Mouse (Mus musculus): Measurements from ENCODE around the gene Sh2d1b1. TPM values are rescaled to one million over a fixed set of nuclear protein-coding genes. Genes with fewer than 3 reads are reported as not detected.

Sh2d1b1 gene
- polyA plus RNA-seq, 1 experiment from 2014 or later, result not detected

DNA sequence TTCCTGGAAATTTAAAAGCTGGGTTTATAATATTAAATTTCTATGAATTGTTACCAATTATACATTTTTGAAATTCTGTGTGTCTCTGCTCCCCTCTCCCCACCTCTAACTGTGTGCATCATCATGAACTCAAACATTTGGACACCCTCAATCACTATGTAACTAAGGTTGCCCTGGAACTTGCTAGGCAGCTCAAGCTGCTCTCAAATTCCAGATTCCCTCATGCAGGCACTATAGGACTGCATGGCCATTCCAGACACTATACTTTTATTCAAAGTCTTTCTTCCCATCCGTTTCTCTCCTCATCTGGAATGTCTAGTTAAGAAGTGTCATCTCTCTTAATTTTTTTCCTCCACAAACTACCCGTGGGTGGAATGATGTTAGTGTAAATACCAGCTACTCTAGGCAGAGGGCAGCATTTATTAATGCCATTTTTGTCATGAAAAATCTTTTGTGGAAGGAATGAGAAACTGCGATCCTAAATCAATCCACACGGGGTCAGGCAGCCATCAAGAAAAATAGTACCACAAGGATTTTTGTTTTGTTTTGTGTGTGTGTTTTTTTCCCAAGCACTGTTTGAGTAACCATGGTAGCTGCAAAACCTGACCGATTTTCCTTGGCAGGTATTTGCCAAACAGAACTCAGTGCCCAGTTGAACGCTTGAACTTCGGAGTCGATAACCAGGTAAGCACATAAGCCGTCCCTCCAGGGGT, 15.3 kb downstream of the Sh2d1b1 start:
- H3K27ac ChIP-seq (ENCODE audit: low read depth, low read length), result no peak overlapping the region
- no peaks in the 10 kb centered on the region for H3K4me1 ChIP-seq (replicated peaks; ENCODE audit: control insufficient read depth, insufficient read depth, low read length)
- no peak for ATAC-seq (replicated peaks; ENCODE audit: low FRiP score)
- no peaks in the 10 kb centered on the region for H3K36me3 ChIP-seq (ENCODE audit: control insufficient read depth, insufficient read depth, low read length)
- WGBS, result 41% methylated on average over 9 of the region's 9 CpGs
- H3K4me3 ChIP-seq (ENCODE audit: low read depth, low read length), result no peak overlapping the region
- no peak overlapping the region for H3K9ac ChIP-seq (ENCODE audit: low read depth, low read length)
- H3K4me2 ChIP-seq, result no peak overlapping the region
- no peaks in the 10 kb centered on the region for H3K27me3 ChIP-seq (replicated peaks; ENCODE audit: control insufficient read depth, insufficient read depth, low read length)
- H3K9me3 ChIP-seq (ENCODE audit: control insufficient read depth, low read length), result no peaks in the 10 kb centered on the region
- no peak for DNase-seq (ENCODE audit: low spot score)

DNA sequence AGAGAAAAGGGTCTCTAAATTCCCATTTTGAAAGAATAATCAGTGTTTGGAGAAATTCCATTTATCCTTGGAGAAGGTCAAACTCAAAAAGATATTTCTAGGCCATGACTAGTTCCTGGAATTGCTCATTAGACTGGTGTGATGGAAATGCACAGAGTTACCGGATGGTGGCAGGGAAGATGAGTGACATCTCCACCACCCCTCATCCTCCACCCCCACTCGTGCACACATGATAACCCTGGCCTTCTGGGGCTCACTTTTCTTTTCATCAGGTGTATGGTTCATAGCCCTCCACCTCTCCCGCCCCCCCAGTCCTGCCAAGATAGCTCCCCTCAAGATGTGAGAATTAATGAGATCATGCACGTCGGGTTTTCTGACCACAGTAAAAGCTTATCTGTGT, 16.1 kb downstream of the Sh2d1b1 start:
- Histone ChIP-seq H3K4me1 (replicated peaks; ENCODE audit: control insufficient read depth, insufficient read depth, low read length) (no peaks in the 10 kb centered on the region), H3K4me3 (ENCODE audit: low read depth, low read length) (no peak overlapping the region), H3K36me3 (ENCODE audit: control insufficient read depth, insufficient read depth, low read length) (no peaks in the 10 kb centered on the region), H3K4me2 (no peak overlapping the region), H3K9ac (ENCODE audit: low read depth, low read length) (no peak overlapping the region), H3K9me3 (ENCODE audit: control insufficient read depth, low read length) (no peaks in the 10 kb centered on the region), H3K27ac (ENCODE audit: low read depth, low read length) (no peak overlapping the region), H3K27me3 (replicated peaks; ENCODE audit: control insufficient read depth, insufficient read depth, low read length) (no peaks in the 10 kb centered on the region)
- 69% methylated on average over 5 of the region's 5 CpGs for WGBS
- DNase-seq (ENCODE audit: low spot score) (no peak), ATAC-seq (replicated peaks; ENCODE audit: low FRiP score) (no peak)

DNA sequence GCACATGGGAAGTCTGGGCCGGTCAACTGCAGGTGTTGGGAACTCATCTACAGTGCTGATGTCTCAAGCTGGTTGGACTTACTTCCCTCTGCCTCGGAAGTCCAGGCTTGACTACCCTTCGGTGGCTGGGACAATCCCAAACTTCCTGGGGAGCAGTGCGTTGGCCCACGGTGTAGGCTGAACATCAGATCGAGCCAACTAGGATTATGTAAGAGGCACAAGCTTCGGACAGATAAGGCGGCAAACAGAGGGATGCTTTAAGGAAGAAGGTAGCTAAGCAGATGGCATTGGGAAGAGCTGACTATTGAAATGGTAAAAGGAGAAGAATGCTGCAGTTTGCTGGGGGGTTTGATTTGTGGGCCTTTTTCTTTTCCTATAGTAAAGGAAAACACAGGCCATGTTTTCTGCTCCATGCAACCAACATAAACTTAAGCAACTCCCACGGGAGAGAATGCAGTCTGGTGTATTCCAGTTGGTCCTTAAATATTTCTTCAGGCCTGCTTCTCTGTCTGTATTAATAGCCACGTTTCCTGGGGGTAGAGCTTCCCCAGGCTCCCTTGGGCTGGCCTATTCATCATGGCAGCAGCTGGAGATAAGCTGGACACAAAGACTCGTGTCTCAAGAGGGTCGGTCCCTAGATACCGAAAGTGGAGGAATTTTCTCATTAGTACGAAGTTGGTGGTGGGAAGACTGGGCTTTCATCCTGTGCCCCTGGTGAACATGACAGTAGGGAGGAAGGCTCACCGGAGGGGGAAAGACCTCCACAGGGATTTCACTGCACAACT, 17.9 kb downstream of the Sh2d1b1 start:
- H3K4me2 ChIP-seq, result no peak overlapping the region
- no peaks in the 10 kb centered on the region for H3K27me3 ChIP-seq (replicated peaks; ENCODE audit: control insufficient read depth, insufficient read depth, low read length)
- no peak overlapping the region for H3K27ac ChIP-seq (ENCODE audit: low read depth, low read length)
- ATAC-seq (replicated peaks; ENCODE audit: low FRiP score) (no peak), DNase-seq (ENCODE audit: low spot score) (no peak)
- 69% methylated on average over 15 of the region's 15 CpGs for WGBS
- no peaks in the 10 kb centered on the region for H3K9me3 ChIP-seq (ENCODE audit: control insufficient read depth, low read length)
- no peaks in the 10 kb centered on the region for H3K4me1 ChIP-seq (replicated peaks; ENCODE audit: control insufficient read depth, insufficient read depth, low read length)
- no peaks in the 10 kb centered on the region for H3K36me3 ChIP-seq (ENCODE audit: control insufficient read depth, insufficient read depth, low read length)
- H3K4me3 ChIP-seq (ENCODE audit: low read depth, low read length), result no peak overlapping the region
- no peak overlapping the region for H3K9ac ChIP-seq (ENCODE audit: low read depth, low read length)

DNA sequence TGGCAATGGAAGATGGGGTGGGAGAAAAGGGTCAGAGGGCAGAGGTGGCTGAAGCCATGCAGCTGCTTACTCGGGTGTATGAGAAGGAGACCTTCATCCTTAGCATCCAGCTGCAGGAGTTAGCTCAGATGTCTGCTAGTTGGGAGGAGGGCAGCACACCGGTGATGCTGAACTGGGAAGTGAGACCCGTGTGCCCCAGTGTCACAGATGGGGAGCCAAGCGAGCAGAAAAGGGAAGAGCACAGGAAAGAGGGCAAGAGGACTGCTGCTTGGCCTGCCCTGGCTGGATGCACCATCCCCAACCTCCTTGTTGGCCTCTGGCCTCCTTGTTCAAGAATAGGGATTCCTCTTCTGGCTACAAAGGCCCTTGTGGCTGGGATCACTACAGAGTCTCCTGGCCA, 22.4 kb downstream of the Sh2d1b1 start:
- WGBS, result 65% methylated on average over 4 of the region's 4 CpGs
- Histone ChIP-seq H3K4me2 (no peak overlapping the region), H3K27ac (ENCODE audit: low read depth, low read length) (no peak overlapping the region), H3K9me3 (ENCODE audit: control insufficient read depth, low read length) (no peaks in the 10 kb centered on the region), H3K27me3 (replicated peaks; ENCODE audit: control insufficient read depth, insufficient read depth, low read length) (no peaks in the 10 kb centered on the region), H3K4me1 (replicated peaks; ENCODE audit: control insufficient read depth, insufficient read depth, low read length) (no peaks in the 10 kb centered on the region), H3K9ac (ENCODE audit: low read depth, low read length) (no peak overlapping the region), H3K36me3 (ENCODE audit: control insufficient read depth, insufficient read depth, low read length) (no peaks in the 10 kb centered on the region), H3K4me3 (ENCODE audit: low read depth, low read length) (no peak overlapping the region)
- no peak for DNase-seq (ENCODE audit: low spot score)
- no peak for ATAC-seq (replicated peaks; ENCODE audit: low FRiP score)

DNA sequence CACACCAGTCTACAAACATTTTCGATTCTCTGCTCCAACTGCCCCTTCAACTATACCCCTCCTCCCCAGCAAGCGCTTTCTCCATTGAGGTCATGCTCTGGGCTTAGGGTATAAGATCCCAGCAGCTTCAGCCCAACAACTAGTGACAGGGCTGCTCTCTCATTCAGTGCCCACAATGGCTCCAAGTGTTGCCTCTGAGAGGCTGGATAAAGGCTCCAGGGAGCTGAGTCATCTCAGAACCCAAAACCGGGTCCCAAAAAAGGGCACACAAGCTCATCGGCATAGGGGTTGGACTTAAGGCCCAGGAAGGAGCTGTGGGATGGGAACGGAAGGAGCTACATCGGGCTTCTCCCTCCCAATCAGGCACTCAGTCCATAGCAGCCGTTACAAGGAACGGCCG, 24.6 kb downstream of the Sh2d1b1 start:
- Histone ChIP-seq H3K27ac (ENCODE audit: low read depth, low read length) (no peak overlapping the region), H3K9ac (ENCODE audit: low read depth, low read length) (no peak overlapping the region), H3K9me3 (ENCODE audit: control insufficient read depth, low read length) (no peaks in the 10 kb centered on the region), H3K27me3 (replicated peaks; ENCODE audit: control insufficient read depth, insufficient read depth, low read length) (no peaks in the 10 kb centered on the region), H3K4me3 (ENCODE audit: low read depth, low read length) (no peak overlapping the region), H3K4me1 (replicated peaks; ENCODE audit: control insufficient read depth, insufficient read depth, low read length) (no peaks in the 10 kb centered on the region), H3K36me3 (ENCODE audit: control insufficient read depth, insufficient read depth, low read length) (no peaks in the 10 kb centered on the region), H3K4me2 (no peak overlapping the region)
- 86% methylated on average over 9 of the region's 9 CpGs for WGBS
- no peak for DNase-seq (ENCODE audit: low spot score)
- ATAC-seq (replicated peaks; ENCODE audit: low FRiP score), result no peak

DNA sequence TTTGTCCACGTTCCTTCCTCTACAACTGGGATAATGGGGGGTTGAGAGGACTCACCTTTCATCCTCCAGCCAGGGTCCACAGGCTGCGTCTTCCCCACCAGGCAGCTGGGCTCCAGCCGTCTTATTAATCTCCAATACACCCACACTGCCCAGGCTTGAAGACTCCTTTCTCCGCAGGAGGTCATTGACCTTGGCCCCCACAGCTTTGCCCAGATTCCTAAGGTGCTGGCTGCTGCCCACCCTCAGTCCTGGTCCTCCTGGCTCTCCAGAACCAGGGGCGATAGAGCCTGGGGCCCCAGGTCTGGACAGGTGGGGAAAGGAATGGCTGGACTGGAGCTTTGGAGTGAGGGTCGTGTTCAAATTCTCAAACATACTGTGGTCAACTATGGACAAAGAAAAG, 25.3 kb downstream of the Sh2d1b1 start:
- ATAC-seq (replicated peaks; ENCODE audit: low FRiP score) (no peak), DNase-seq (ENCODE audit: low spot score) (no peak)
- no peaks in the 10 kb centered on the region for H3K9me3 ChIP-seq (ENCODE audit: control insufficient read depth, low read length)
- H3K9ac ChIP-seq (ENCODE audit: low read depth, low read length), result no peak overlapping the region
- no peak overlapping the region for H3K4me2 ChIP-seq
- H3K4me1 ChIP-seq (replicated peaks; ENCODE audit: control insufficient read depth, insufficient read depth, low read length), result no peaks in the 10 kb centered on the region
- H3K4me3 ChIP-seq (ENCODE audit: low read depth, low read length), result no peak overlapping the region
- H3K36me3 ChIP-seq (ENCODE audit: control insufficient read depth, insufficient read depth, low read length), result no peaks in the 10 kb centered on the region
- 75% methylated on average over 6 of the region's 6 CpGs for WGBS
- no peak overlapping the region for H3K27ac ChIP-seq (ENCODE audit: low read depth, low read length)
- H3K27me3 ChIP-seq (replicated peaks; ENCODE audit: control insufficient read depth, insufficient read depth, low read length), result no peaks in the 10 kb centered on the region

DNA sequence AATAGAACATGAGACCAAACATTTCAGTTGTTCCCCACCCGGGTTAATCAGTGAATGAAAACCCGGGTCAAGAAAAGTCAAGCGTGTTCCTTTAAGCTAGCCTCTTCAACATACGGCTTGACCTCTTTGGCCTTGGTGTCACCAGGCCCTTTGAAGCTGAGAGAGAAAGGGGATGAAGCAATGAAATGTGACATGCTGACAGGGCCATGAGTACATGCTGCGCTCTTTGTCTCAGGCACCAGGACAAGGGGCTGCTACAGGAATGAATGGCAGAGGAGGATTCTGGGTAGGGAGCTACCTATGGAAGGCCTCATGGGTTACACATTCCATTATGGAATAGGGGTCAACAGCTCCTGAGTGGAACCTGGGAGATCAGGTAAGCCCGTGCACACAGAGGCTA, 26.0 kb downstream of the Sh2d1b1 start:
- H3K36me3 ChIP-seq (ENCODE audit: control insufficient read depth, insufficient read depth, low read length), result no peaks in the 10 kb centered on the region
- no peaks in the 10 kb centered on the region for H3K9me3 ChIP-seq (ENCODE audit: control insufficient read depth, low read length)
- no peak overlapping the region for H3K4me3 ChIP-seq (ENCODE audit: low read depth, low read length)
- H3K27ac ChIP-seq (ENCODE audit: low read depth, low read length), result no peak overlapping the region
- H3K27me3 ChIP-seq (replicated peaks; ENCODE audit: control insufficient read depth, insufficient read depth, low read length), result no peaks in the 10 kb centered on the region
- no peak overlapping the region for H3K4me2 ChIP-seq
- no peaks in the 10 kb centered on the region for H3K4me1 ChIP-seq (replicated peaks; ENCODE audit: control insufficient read depth, insufficient read depth, low read length)
- WGBS, result 85% methylated on average over 6 of the region's 6 CpGs
- ATAC-seq (replicated peaks; ENCODE audit: low FRiP score) (no peak), DNase-seq (ENCODE audit: low spot score) (no peak)
- H3K9ac ChIP-seq (ENCODE audit: low read depth, low read length), result no peak overlapping the region

DNA sequence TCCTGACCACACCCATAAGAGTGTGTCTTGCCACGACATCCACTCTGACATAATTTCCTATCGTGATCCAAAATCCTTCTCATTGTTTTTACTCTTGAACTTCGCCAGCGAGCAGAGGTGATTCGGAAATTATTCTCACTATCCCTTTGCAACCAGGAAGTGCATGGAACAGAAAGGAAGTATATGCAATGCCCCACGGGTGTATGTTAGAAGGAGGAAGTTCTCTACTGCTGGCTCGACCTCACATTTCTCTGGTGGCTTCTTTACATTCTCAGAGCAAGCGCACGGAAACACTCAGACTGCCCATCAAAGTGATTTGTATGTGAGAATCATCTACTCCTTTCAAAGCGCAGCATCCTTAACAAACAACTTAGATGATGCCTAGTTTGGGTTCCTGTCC, 27.9 kb downstream of the Sh2d1b1 start:
- ATAC-seq (replicated peaks; ENCODE audit: low FRiP score), result no peak
- no peak overlapping the region for H3K4me2 ChIP-seq
- 81% methylated on average over 10 of the region's 10 CpGs for WGBS
- H3K27ac ChIP-seq (ENCODE audit: low read depth, low read length), result no peak overlapping the region
- DNase-seq (ENCODE audit: low spot score), result no peak
- no peaks in the 10 kb centered on the region for H3K4me1 ChIP-seq (replicated peaks; ENCODE audit: control insufficient read depth, insufficient read depth, low read length)
- H3K4me3 ChIP-seq (ENCODE audit: low read depth, low read length), result no peak overlapping the region
- no peaks in the 10 kb centered on the region for H3K9me3 ChIP-seq (ENCODE audit: control insufficient read depth, low read length)
- no peak overlapping the region for H3K9ac ChIP-seq (ENCODE audit: low read depth, low read length)
- H3K36me3 ChIP-seq (ENCODE audit: control insufficient read depth, insufficient read depth, low read length), result no peaks in the 10 kb centered on the region
- no peaks in the 10 kb centered on the region for H3K27me3 ChIP-seq (replicated peaks; ENCODE audit: control insufficient read depth, insufficient read depth, low read length)

DNA sequence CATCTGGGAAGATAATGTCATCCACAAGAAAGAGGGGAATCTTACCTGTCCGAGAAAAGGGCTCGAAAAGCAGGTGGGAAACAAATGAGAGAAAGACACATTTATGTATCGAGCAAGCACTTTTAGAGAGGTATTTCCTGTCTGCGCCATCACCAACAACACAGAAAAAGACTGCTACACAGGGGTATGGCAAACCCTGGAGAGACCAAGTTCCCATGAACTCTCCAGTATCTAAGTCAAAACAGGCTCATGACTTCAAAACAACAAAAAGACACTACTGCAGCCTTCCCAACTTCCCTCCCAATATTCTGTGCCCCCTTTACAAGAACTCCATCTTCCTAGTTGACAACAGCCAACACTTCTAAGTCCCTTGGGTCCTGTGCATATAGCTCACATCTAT, 29.1 kb downstream of the Sh2d1b1 start, which contains the start of gene Gm7694:
Gene Gm7694, minus strand, starts transcription at position 101 of the 400 bp plus-strand sequence.
- ATAC-seq (replicated peaks; ENCODE audit: low FRiP score) (no peak), DNase-seq (ENCODE audit: low spot score) (no peak)
- Histone ChIP-seq H3K9ac (ENCODE audit: low read depth, low read length) (no peak within 1 kb of the TSS), H3K36me3 (ENCODE audit: control insufficient read depth, insufficient read depth, low read length) (no peaks in the 10 kb centered on the region), H3K4me1 (replicated peaks; ENCODE audit: control insufficient read depth, insufficient read depth, low read length) (no peaks in the 10 kb centered on the region), H3K27ac (ENCODE audit: low read depth, low read length) (no peak within 1 kb of the TSS), H3K9me3 (ENCODE audit: control insufficient read depth, low read length) (no peaks in the 10 kb centered on the region), H3K4me3 (ENCODE audit: low read depth, low read length) (no peak within 1 kb of the TSS), H3K4me2 (no peak within 1 kb of the TSS), H3K27me3 (replicated peaks; ENCODE audit: control insufficient read depth, insufficient read depth, low read length) (no peaks in the 10 kb centered on the region)
- 83% methylated on average over 4 of the region's 4 CpGs for WGBS
